Mouse (Mus musculus) common myeloid progenitor, adult 5-6 weeks (primary cell): Measurements from ENCODE around the gene Specc1. TPM values are rescaled to one million over a fixed set of nuclear protein-coding genes. Genes with fewer than 3 reads are reported as not detected.

Experiments used
- ATAC-seq: replicated peaks from 2 replicates; pipeline ENCODE4 v1.8.0; 2016; ENCODE audit warnings: low read depth, mild to moderate bottlenecking, moderate TSS enrichment, inconsistent platforms; ENCODE audit not compliant: poor library complexity, severe bottlenecking
- total RNA-seq: library from RNA; stranded (forward); fragments of 200-1000, 187-1606 nt; gene quantifications from 2 replicates; pipeline ENCODE4 v1.2.3, GENCODE M21; 2017

Gene Specc1
- total RNA-seq, 1 experiment from 2014 or later: 33.9 TPM

GRCm38 (mm10) chr11:62010625-62011231 is 54.2 kb downstream of the Specc1 start:
- no peak for ATAC-seq

- ATAC-seq: 0 out of 2 replicates have a peak, but pooled peaks have one; percentile 13
Observed at GRCm38 (mm10) chr11:62012039-62012438, 55.5 kb downstream of the Specc1 start.

GRCm38 (mm10) chr11:62013449-62013848 is 56.9 kb downstream of the Specc1 start:
- ATAC-seq: 0 out of 2 replicates have a peak, but pooled peaks have one; percentile 39

GRCm38 (mm10) chr11:62015071-62015654 is 58.6 kb downstream of the Specc1 start:
- ATAC-seq: no peak

GRCm38 (mm10) chr11:62016985-62017384 is 60.4 kb downstream of the Specc1 start:
- ATAC-seq: no peak

- ATAC-seq: no peak
Observed at GRCm38 (mm10) chr11:62018315-62019205, 62.0 kb downstream of the Specc1 start.

- ATAC-seq: no peak
Observed at GRCm38 (mm10) chr11:62019857-62020256, 63.3 kb downstream of the Specc1 start.

GRCm38 (mm10) chr11:62020898-62021297 is 64.3 kb downstream of the Specc1 start:
- no peak for ATAC-seq

- no peak for ATAC-seq
Observed at GRCm38 (mm10) chr11:62022105-62022504, 65.5 kb downstream of the Specc1 start.

- no peak for ATAC-seq
Observed at GRCm38 (mm10) chr11:62022718-62023493, 66.3 kb downstream of the Specc1 start.

GRCm38 (mm10) chr11:62023494-62024233 is 67.1 kb downstream of the Specc1 start:
- ATAC-seq: no peak

- no peak for ATAC-seq
Observed at GRCm38 (mm10) chr11:62024234-62024601, 67.7 kb downstream of the Specc1 start.

GRCm38 (mm10) chr11:62024952-62025351 is 68.4 kb downstream of the Specc1 start:
- ATAC-seq: no peak

- no peak for ATAC-seq
Observed at GRCm38 (mm10) chr11:62025770-62026169, 69.2 kb downstream of the Specc1 start.

GRCm38 (mm10) chr11:62026345-62026815 is 69.8 kb downstream of the Specc1 start:
- ATAC-seq: no peak

- ATAC-seq: no peak
Observed at GRCm38 (mm10) chr11:62027271-62027670, 70.7 kb downstream of the Specc1 start.

- peak; percentile 68; the same call in 1 of the 2 replicates for ATAC-seq
Observed at GRCm38 (mm10) chr11:62027705-62028104, 71.1 kb downstream of the Specc1 start.

- ATAC-seq: no peak
Observed at GRCm38 (mm10) chr11:62029171-62029570, 72.6 kb downstream of the Specc1 start.

GRCm38 (mm10) chr11:62034564-62034963 is 78.0 kb downstream of the Specc1 start:
- ATAC-seq: no peak
